Mouse (Mus musculus) gonadal fat pad, adult 2 months (tissue): ENCODE results near the gene Acot7. TPM values are rescaled to one million over a fixed set of nuclear protein-coding genes. Genes with fewer than 3 reads are reported as not detected.

Experiments used
- DNase-seq: peaks from one replicate; pipeline ENCODE4 v3.0.0-alpha.2; 2012; ENCODE audit warnings: low read depth
- polyA plus RNA-seq: library from polyadenylated mRNA; depleted of rRNA; stranded (reverse); fragments of >200 nt; gene quantifications from 2 replicates; pipeline ENCODE4 v1.2.3, GENCODE M21; 2012

The Acot7 gene
- polyA plus RNA-seq, 1 experiment, result 25.6 TPM

DNA sequence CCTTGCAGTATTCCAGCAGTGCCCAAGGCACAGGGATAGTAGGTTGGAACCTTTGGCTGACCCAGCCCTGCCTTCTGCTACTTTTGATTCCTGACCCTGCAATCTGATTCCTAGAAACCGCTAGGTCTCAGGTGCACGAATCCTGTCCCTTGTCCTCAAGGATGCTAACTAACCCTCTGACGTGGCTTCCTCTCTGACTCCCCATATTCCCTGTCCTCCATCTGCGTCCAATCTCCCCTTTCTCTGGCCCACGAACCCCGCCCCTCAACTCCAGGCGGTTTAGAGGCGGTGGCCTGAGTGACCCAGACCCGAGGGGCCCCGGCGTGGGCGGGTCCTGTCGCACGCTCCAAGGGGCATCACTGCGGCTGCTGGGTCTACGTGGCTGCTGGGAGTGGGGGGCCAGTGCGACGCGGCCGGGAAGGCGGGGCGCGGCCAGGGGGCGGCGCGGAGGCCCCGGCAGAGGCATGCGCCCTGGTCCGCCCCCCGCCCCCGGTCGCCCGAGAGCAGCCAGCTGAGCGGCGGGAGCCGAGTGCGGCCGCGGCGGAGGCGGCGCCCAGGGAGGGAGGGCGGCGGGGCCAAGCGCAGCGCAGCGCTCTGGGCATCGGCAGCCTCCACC lies 95.8 kb downstream of the Acot7 start, which contains the start of gene Gpr153:
TSS of gene Gpr153 (plus strand) at position 612 of the 616 bp plus-strand sequence.
- DNase-seq, result no peak

DNA sequence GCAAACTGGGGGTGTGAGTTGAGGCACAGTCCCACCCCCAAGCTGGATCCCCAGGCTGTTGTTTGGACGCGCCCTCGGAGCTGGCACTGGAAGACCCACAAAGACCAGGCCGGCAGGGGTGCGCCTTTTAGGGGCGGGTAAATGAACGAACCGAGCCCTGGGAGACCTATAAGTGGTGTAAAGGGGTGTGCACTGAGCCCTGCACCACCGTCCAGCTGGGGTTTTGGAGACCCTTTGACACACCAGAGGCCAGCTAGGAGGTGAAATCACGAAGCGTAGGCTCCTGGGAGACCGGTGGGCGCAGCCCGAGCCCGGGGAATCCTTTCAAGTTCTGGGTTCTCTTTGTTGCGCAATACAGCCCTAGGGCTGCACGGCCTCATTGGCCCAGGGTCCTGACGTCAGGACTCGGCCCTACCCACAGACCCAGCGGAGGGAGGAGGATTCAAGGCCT lies 96.8 kb downstream of the Acot7 start:
- DNase-seq, result no peak

DNA sequence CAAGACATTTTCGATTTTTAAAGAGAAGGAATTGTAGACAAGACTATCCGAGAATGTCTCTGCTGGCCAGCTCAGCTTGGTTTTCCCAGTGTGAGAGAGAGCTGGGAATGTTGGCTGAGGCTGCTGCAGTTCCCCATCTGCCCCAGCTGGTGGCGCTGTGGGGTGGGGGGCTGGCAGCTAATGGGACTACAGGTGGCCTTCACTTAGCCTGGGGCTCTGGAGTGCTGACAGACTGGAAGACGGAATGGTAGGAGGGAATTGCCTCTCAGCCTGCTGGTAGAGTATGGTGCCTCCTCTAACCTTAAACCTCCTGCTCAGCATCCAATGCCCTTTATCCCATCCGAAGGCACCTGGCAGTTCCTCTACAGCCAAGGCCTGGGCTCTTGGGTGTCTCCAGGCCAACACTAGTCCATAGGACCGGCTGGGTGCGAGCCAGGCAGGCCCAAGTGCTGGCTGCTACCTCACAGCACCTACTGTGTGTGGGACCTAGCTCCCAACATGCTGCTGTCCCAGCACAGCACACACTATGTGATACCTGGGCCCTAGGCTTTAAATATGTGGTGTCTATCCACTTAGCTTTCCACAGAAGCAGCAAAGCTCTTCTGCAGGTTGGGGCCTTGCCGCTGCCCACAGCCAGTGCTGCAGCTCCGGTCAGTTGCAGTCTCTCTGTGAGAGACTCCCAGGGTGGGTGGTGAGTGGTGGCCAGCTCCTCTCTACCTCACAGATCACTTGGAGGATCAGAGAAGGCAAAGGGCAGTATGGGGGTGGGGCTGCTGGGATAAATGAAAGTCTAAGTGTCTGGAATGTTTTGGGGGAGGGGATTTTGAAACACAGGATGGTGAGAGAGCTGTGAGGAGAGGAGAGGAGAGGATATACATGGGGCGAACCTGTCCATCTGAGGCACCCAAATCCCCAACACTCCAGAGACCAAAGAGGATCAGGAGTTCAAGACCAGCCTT lies 98.7 kb downstream of the Acot7 start:
- no peak for DNase-seq

DNA sequence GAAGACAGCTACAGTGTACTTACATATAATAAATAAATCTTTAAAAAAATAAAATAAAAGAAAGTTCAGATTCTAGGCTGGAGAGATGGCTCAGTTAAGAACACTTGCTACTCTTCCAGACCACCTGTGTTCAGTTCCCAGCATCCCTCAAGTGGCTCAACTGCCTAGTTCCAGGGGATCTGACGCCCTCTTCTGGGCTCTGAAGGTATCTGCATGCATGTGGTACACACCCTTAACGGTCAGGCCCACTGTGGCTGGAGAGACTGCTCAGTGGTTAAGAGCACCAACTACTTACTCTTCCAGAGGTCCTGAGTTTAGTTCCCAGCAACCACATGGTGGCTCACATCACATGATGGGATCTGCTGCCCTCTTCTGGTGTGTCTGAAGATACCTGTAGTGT lies 100.0 kb downstream of the Acot7 start:
- DNase-seq, result no peak

- DNase-seq, result no peak
Measured at GRCm38 (mm10) chr4:152278986-152279385, 101.1 kb downstream of the Acot7 start.

- no peak for DNase-seq
Measured at GRCm38 (mm10) chr4:152281601-152282000, 103.7 kb downstream of the Acot7 start.

- no peak for DNase-seq
Measured at GRCm38 (mm10) chr4:152282721-152283120, 104.8 kb downstream of the Acot7 start.

GRCm38 (mm10) chr4:152283186-152283950 lies 105.4 kb downstream of the Acot7 start:
- no peak for DNase-seq

GRCm38 (mm10) chr4:152285505-152285904 lies 107.6 kb downstream of the Acot7 start:
- DNase-seq, result no peak

DNA sequence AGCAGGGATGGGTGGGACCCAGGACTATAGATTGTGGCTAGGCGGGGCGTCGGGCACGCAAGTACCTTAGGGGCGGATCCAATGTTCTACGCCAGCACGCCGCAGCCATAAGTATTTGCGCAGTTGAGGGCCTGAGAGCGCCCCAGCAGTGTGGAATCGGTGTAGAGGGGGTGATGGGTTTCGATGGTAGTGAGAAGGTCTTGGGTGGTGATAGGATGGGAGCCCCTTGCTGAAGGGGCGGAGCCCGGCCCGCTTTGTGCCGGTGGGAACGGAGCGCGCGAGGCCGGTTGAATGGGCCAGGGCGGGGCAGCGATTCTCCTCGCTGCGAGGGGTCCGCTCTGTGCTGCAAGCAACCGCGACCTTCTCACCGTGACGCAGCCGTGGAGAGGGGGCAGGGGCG lies 108.2 kb downstream of the Acot7 start:
- DNase-seq, result no peak

- no peak for DNase-seq
Measured at GRCm38 (mm10) chr4:152286887-152287286, 109.0 kb downstream of the Acot7 start.

GRCm38 (mm10) chr4:152287317-152288120 lies 109.6 kb downstream of the Acot7 start:
- DNase-seq, result no peak

GRCm38 (mm10) chr4:152288398-152288945 lies 110.5 kb downstream of the Acot7 start:
- DNase-seq, result no peak

DNA sequence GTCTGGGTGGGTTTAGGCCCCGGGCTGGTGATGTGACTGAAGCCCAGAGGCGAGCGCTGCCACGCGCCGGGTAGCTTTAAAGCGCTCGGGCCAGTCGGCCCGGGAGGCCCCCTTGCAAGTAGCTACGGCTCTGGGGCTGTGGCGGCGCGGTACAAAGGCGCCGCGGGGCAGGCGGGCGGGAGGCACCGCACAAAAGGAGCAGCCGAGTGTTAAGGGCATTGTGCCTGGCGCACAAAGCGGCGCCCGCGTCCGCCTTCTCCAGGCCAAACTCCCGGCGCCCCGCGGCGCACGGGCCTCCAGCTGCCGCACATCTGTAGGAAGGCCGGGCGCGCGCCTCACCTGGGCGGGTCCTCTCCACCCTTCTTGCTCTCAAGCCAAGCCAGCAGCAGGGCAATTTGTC lies 112.5 kb downstream of the Acot7 start:
- DNase-seq, result no peak

GRCm38 (mm10) chr4:152290991-152291390 lies 113.1 kb downstream of the Acot7 start:
- no peak for DNase-seq

DNA sequence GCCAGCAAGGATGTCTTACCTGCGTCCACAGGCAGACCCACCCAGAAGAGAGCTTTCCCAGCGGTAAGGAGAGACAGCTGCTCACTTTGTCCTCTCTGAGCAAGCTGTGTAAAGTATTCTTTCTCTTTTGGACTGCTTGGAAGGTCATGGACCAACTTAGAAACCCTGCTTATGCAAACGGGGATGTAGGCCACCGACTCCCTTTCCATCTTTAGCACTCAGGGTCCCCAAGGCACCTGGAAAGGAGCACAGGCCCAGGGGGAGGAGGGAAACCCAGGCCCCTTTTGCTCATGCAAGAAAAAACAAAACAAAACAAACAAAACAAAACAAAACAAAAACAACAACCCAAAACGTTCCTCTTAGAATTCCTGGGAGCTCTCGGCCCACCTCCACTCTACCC lies 113.6 kb downstream of the Acot7 start, which contains the start of gene Hes3:
TSS of gene Hes3 (minus strand) at position 101 of the 400 bp plus-strand sequence.
- DNase-seq, result no peak

GRCm38 (mm10) chr4:152292102-152292765 lies 114.3 kb downstream of the Acot7 start:
- DNase-seq, result no peak

GRCm38 (mm10) chr4:152294188-152294929 lies 116.4 kb downstream of the Acot7 start:
- DNase-seq, result no peak

DNA sequence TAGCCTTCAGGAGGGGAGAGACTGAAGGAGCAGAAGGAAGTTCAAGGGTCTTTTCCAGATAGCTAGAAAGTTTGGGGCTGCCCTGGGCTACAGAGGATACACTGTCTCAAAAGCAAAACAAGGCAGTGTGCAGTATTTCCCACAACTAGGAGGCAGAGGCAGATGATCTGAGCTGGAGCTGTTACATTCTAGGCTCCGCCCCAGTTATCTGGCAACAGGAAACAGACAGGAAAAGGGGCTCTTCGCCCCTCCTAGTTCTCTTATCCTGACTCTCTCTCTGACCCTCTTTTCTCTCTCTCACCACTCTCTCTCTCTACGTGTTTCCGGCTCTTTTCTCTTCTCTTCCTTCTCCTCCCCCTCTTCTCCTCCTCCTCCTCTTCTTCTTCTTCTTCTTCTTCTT lies 118.0 kb downstream of the Acot7 start:
- DNase-seq, result no peak

- DNase-seq, result no peak
Measured at GRCm38 (mm10) chr4:152296371-152296770, 118.4 kb downstream of the Acot7 start.
